Mouse (Mus musculus): ENCODE measurements at regions not wholly inside any gene's neighbourhood (a gene's known extent, or its start where the extent isn't known, plus 50 kb on each side); places are given as distances from the start of the nearest gene placed in this dataset.

- no peak for DNase-seq
Observed at GRCm38 (mm10) chr12:73491370-73491769, 54.8 kb downstream of the Tmem30b start.

DNA sequence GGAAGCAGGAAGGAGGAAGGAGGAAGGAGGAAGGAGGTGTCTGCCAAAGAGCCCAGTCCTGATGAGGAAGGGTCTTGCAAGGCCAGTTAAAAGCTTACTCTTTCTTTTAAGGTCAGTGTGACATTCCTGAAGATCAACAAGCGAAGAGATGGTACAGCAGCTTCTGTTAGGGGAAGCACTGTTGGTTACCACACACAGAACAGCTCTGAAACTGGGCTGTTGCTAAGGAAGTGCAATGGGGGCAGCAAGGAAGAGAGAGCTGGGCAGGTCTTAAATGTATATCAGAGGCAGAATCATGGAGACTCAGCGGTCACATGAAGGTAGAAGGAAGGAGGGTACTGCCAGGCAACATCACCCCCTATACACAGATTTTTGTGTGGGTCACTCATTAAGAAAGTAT lies 63.3 kb downstream of the Tmem30b start:
- no peak for DNase-seq

DNA sequence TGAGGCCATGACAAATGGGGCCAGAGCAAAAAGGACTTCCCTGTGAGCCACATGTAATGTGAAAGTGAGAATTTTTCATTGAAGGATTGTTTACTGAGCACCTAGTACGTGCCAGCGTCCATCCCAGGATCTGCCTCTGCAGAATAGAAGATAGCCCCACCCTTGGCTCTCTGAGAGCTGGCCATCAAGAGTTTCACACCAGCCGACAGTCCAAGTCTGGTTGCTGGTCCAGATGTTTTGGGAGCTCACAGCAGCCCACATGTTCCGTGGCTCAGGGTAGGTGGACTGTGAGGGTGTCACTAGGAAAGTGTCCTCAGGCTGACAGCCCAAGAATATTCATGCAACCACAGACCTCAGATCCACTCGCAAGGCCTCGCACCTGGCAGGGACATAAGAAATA lies 63.9 kb downstream of the Tmem30b start:
- DNase-seq: no peak

GRCm38 (mm10) chr12:73481705-73482104 lies 64.5 kb downstream of the Tmem30b start:
- DNase-seq: no peak

- no peak for DNase-seq
Observed at GRCm38 (mm10) chr12:73481165-73481564, 65.0 kb downstream of the Tmem30b start.

DNA sequence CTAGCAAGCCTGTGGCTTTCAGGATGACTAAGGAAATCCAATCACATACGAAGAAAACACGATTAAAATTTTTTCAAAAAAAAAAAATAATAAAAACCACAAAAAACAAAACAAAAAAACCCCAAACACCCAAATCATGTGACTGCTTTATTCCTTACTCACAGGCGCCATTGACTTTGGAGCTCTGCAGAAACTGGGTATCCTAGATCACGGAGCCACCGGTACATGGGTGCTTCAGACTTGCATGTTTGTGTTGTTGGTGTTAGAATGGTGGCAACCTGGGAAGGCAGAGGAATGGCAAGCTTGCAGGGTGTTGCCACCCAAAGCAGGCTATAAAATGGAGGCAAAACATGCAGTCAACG lies 65.6 kb downstream of the Tmem30b start:
- no peak for DNase-seq

- no peak for DNase-seq
Observed at GRCm38 (mm10) chr12:73479932-73480609, 66.1 kb downstream of the Tmem30b start.

DNA sequence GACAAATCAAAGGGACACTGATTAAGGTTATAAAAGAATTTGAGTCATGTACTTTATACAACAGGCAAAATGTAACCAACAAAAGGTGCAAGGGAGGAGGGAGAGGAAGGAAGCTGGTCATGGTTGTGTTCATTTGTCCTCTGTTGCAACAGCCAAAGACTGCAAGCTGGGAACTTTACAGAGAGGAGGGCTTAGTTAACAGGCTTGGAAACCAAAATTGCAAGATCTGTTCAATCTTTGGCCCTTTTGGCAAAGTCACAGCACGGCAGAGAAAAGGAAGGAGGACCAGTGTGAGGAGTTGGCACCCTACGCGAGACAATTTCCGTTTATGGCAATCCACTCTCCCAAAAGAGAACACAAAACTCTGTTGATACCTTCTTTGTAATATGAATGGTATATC lies 67.6 kb downstream of the Tmem30b start:
- DNase-seq: no peak

DNA sequence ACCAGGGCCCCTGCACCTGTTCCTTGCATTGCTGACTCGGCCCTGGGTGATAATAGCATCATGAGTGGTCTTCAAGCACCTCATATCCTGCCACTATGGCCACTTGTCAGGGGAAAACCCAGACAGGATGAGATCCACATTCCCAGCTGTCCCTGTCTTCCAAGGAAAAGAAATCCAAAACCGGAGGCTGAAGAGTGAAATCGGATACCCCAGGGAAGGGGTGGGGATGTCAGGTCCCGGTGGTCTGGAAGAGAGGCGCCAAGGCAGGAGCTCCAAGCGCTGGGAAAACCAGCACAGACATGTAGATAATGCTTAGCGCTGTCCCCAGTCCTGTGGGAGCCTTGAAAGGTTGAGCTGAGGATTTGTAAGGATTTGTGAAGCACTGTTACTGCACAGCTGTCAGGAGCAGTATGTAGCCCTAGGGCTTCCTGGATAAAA lies 69.8 kb downstream of the Tmem30b start:
- DNase-seq: no peak

GRCm38 (mm10) chr12:73475774-73476173 lies 70.4 kb downstream of the Tmem30b start:
- no peak for DNase-seq

GRCm38 (mm10) chr12:73475020-73475419 lies 71.2 kb downstream of the Tmem30b start:
- no peak for DNase-seq

- DNase-seq: no peak
Observed at GRCm38 (mm10) chr12:73473111-73473510, 73.1 kb downstream of the Tmem30b start.

GRCm38 (mm10) chr12:73471966-73472365 lies 74.2 kb downstream of the Tmem30b start:
- no peak for DNase-seq

DNA sequence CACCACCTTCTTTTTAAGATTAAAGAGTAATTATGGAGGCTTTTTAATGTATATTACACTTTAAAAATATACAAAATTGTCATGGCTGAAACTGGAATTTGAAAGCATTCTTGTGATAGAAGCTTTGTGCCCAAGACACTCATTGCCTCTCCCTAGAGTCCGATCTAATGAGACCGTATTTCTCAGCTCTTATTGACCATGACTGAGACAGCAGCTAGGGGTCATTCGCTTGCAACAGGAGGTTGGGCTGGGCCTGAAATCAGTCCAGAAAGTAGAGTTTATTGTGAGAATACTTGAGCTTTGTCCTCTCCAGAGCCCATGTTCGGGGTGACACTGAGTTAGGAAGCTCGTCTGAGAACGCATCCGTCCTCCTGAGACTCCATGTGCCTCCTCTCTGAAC lies 79.7 kb downstream of the Tmem30b start:
- DNase-seq: no peak

DNA sequence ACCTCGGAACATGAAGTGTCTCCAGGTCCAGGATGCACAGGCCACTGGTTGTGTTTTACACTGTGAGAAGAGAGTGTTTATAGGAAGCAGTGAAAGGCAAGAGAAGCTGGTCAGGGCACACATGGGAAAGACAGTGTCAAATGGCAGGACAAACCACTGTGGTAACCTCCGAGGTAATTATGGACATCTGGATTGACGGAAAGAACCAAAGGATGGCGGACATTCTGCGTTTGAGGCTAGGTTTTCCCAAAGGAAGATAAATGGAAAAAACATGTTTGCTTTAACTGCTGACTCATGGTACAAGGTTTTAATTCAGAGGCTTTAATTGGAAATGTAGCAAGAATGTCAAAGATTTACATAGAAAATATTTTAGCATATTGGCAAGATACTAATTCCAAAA lies 80.2 kb downstream of the Tmem30b start:
- DNase-seq: no peak

DNA sequence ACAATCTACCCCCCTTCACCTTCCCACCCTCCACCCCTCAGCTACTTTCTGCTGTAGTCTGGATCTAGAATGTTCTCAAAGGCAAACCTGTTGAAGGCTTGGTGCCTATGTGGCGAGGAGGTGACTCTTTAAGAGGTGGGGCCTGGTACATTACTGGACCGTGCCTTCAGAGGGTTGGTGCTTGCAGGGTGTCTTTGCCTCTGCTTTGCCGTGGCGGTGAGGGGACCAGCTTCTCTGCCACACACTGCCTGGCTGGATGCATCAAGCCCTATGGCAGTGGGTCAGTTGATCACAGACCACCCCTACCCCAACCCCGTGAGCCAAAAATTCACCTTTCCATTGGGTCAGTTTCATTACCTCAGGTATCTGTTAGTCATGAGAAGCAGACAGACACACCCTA lies 81.9 kb downstream of the Tmem30b start:
- DNase-seq: no peak

GRCm38 (mm10) chr12:73462091-73462490 lies 84.1 kb downstream of the Tmem30b start:
- DNase-seq: peak; percentile 48 to 71

DNA sequence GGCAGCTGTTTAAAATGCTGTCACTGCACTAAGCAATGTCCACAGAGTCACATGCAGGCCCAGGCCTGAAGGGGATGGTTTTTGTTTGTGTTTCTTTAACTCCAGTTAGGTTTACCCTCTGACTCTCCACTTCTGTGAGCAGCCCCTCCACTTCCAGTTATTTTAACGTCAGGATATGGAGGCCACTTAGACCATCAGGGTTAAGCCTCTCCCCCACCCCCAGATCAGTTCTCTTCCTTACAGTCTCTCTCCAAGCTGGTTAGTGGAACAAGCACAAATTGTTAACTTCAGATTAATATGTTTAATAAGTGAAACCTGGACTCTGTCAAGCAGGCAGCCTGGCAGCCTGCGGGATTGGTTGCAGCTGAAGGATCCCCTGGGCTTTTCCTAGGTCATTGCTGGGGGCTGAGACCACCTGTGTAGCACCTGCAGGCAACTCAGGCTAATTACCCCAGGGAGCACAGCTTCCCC lies 85.9 kb downstream of the Tmem30b start:
- DNase-seq: peak in 1 of 2 experiments; percentile 24

GRCm38 (mm10) chr12:73451257-73451656 lies 94.9 kb downstream of the Tmem30b start:
- DNase-seq: no peak

- no peak for DNase-seq
Observed at GRCm38 (mm10) chr12:73450541-73450940, 95.7 kb downstream of the Tmem30b start.

GRCm38 (mm10) chr12:73449911-73450520 lies 96.2 kb downstream of the Tmem30b start:
- peak in 1 of 2 experiments; percentile 65 for DNase-seq

GRCm38 (mm10) chr12:73449069-73449468 lies 97.1 kb downstream of the Tmem30b start:
- DNase-seq: peak; percentile 64 to 83

- peak in 1 of 2 experiments; percentile 13 for DNase-seq
Observed at GRCm38 (mm10) chr12:73448388-73448965, 97.7 kb downstream of the Tmem30b start.

DNA sequence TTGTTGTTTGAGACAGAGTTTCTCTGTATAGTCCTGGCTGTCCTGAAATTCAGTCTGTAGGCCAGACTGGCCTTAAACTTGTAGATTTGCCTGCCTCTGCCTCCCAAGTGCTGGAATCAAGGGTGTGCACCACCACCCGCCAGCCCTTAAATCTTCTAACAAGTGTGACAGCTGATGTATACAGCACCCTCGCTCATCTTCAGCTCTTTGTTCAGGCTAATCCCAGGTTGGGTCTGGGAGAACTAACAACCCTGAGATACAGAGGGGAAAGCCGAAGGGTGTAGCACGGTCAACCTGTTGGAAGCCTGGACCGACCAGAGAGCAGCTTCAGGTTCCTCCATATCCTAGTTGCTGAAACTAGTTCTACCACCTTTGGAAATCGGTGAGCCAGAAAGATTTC lies 99.0 kb downstream of the Tmem30b start:
- no peak for DNase-seq
